Mouse (Mus musculus): ENCODE results near the gene H2-Ab1.

- TF ChIP-seq GATA1 (IDR thresholded peaks at IDR 0.05; ENCODE audit: borderline replicate concordance, low read length) (no peak), FLI1 (IDR thresholded peaks at IDR 0.05; ENCODE audit: low read length) (no peak)
These were observed 32.7 kb upstream of the H2-Ab1 start for GRCm38 (mm10) chr17:34224816-34225215.
